Mouse (Mus musculus) small intestine, adult 2 months (tissue): ENCODE data around the gene Rer1. TPM values are rescaled to one million over a fixed set of nuclear protein-coding genes. Genes with fewer than 3 reads are reported as not detected.
A peak's percentile ranks its signal among the peaks of the same experiment; 100 is the strongest.

Experiments
- H3K27ac ChIP-seq: fragments of 200-500 bp; 2 replicates; pipeline ENCODE4 v1.5.1; 2012; ENCODE audit warnings: low read depth, low read length, control low read depth, inconsistent platforms; ENCODE audit not compliant: insufficient read depth
- H3K27me3 ChIP-seq: fragments of 200-500 bp; 2 replicates; pipeline ENCODE4 v1.6.1; 2012; ENCODE audit warnings: mild to moderate bottlenecking, moderate library complexity, low read length, inconsistent platforms; ENCODE audit not compliant: control insufficient read depth, insufficient read depth
- H3K36me3 ChIP-seq: fragments of 200-500 bp; 2 replicates; pipeline ENCODE4 v1.6.1; 2012; ENCODE audit warnings: mild to moderate bottlenecking, low read length, control low read depth, inconsistent platforms; ENCODE audit not compliant: control insufficient read depth, insufficient read depth
- H3K4me1 ChIP-seq: fragments of 200-500 bp; 2 replicates; pipeline ENCODE4 v1.6.1; 2012; ENCODE audit warnings: low read length, inconsistent platforms, mixed read lengths; ENCODE audit not compliant: control insufficient read depth, insufficient read depth, insufficient read length
- H3K4me3 ChIP-seq: fragments of 200-500 bp; 2 replicates; pipeline ENCODE4 v1.5.1; 2012; ENCODE audit warnings: low read depth, mild to moderate bottlenecking, control low read depth, inconsistent platforms, low read length, moderate library complexity
- CTCF ChIP-seq: fragments of 200-500 bp; IDR thresholded peaks from 2 replicates; pipeline ENCODE4 v1.5.1; 2012; ENCODE audit warnings: low read depth, mild to moderate bottlenecking, control low read depth, inconsistent platforms, low read length, moderate library complexity, mixed read lengths; ENCODE audit not compliant: insufficient replicate concordance, insufficient read length; ENCODE audit errors: extremely low read depth
- POLR2A ChIP-seq: fragments of 200-500 bp; IDR thresholded peaks from 2 replicates; pipeline ENCODE4 v1.6.1; 2012; ENCODE audit warnings: low read depth, mild to moderate bottlenecking, control low read depth, inconsistent platforms, low read length, moderate library complexity
- WGBS: fragments of 180-500 bp; shearing (Covaris S2); methylation state at CpG from one replicate; pipeline ENCODE4 v1.1.7; 2018; 5-methylcytosine and 5-hydroxymethylcytosine counted together
- polyA plus RNA-seq: library from polyadenylated mRNA; depleted of rRNA; stranded (reverse); fragments of >200 nt; gene quantifications from 2 replicates; pipeline ENCODE4 v1.2.3, GENCODE M21; 2012

Gene Rer1
- polyA plus RNA-seq, 1 experiment: 91.9 TPM

GRCm38 (mm10) chr4:155122444-155123040 is 36.4 kb upstream of the Rer1 start:
- 29% methylated on average over 16 of the region's 16 CpGs for WGBS
- Histone ChIP-seq H3K36me3 (no peaks in the 10 kb centered on the region), H3K27me3 (no peaks in the 10 kb centered on the region), H3K27ac (no peak overlapping the region), H3K4me1 (peaks cover 38% of the 10 kb centered on the region), H3K4me3 (no peak overlapping the region)
- TF ChIP-seq CTCF (no peak), POLR2A (no peak)

- Histone ChIP-seq H3K27ac (no peak overlapping the region), H3K27me3 (no peaks in the 10 kb centered on the region), H3K36me3 (no peaks in the 10 kb centered on the region), H3K4me1 (peaks cover 38% of the 10 kb centered on the region), H3K4me3 (no peak overlapping the region)
- 75% methylated on average over 6 of the region's 6 CpGs for WGBS
- TF ChIP-seq POLR2A (no peak), CTCF (no peak)
Measured at GRCm38 (mm10) chr4:155121915-155122443, 35.8 kb upstream of the Rer1 start.

- Histone ChIP-seq H3K27me3 (no peaks in the 10 kb centered on the region), H3K4me1 (peaks cover 38% of the 10 kb centered on the region), H3K36me3 (no peaks in the 10 kb centered on the region), H3K27ac (peak overlapping the region; percentile 92), H3K4me3 (no peak overlapping the region)
- TF ChIP-seq POLR2A (no peak; the same call in 1 of the 2 replicates), CTCF (no peak)
- 41% methylated on average over 6 of the region's 6 CpGs for WGBS
Measured at GRCm38 (mm10) chr4:155121222-155121621, 35.0 kb upstream of the Rer1 start.

- no peak for TF ChIP-seq CTCF
- no peak for TF ChIP-seq POLR2A
- Histone ChIP-seq H3K27me3 (no peaks in the 10 kb centered on the region), H3K36me3 (no peaks in the 10 kb centered on the region), H3K27ac (peak overlapping the region; percentile 92), H3K4me3 (no peak overlapping the region), H3K4me1 (peaks cover 37% of the 10 kb centered on the region)
- WGBS: 30% methylated on average over 5 of the region's 5 CpGs
Measured at GRCm38 (mm10) chr4:155120583-155120982, 34.4 kb upstream of the Rer1 start.

- WGBS: 51% methylated on average over 7 of the region's 7 CpGs
- Histone ChIP-seq H3K27me3 (no peaks in the 10 kb centered on the region), H3K4me1 (peaks cover 32% of the 10 kb centered on the region), H3K27ac (peak overlapping the region; percentile 78), H3K4me3 (no peak overlapping the region), H3K36me3 (no peaks in the 10 kb centered on the region)
- TF ChIP-seq CTCF: peak; percentile 13; the same call in 1 of the 2 replicates
- no peak for TF ChIP-seq POLR2A
Measured at GRCm38 (mm10) chr4:155120038-155120437, 33.9 kb upstream of the Rer1 start.

- Histone ChIP-seq H3K4me1 (peaks cover 35% of the 10 kb centered on the region), H3K27me3 (no peaks in the 10 kb centered on the region), H3K4me3 (no peak overlapping the region), H3K36me3 (no peaks in the 10 kb centered on the region), H3K27ac (no peak overlapping the region)
- TF ChIP-seq POLR2A (no peak), CTCF (no peak)
- WGBS: 70% methylated on average over 10 of the region's 10 CpGs
Measured at GRCm38 (mm10) chr4:155118278-155118677, 32.1 kb upstream of the Rer1 start.

GRCm38 (mm10) chr4:155117396-155117978 is 31.3 kb upstream of the Rer1 start:
- H3K27ac ChIP-seq: no peak overlapping the region
- H3K27me3 ChIP-seq: no peaks in the 10 kb centered on the region
- H3K4me3 ChIP-seq: no peak overlapping the region
- TF ChIP-seq POLR2A (no peak), CTCF (no peak)
- H3K4me1 ChIP-seq: peaks cover 33% of the 10 kb centered on the region
- H3K36me3 ChIP-seq: no peaks in the 10 kb centered on the region
- WGBS: 86% methylated on average over 6 of the region's 6 CpGs
